Mouse (Mus musculus): ENCODE measurements around the gene Plxna4.

DNA sequence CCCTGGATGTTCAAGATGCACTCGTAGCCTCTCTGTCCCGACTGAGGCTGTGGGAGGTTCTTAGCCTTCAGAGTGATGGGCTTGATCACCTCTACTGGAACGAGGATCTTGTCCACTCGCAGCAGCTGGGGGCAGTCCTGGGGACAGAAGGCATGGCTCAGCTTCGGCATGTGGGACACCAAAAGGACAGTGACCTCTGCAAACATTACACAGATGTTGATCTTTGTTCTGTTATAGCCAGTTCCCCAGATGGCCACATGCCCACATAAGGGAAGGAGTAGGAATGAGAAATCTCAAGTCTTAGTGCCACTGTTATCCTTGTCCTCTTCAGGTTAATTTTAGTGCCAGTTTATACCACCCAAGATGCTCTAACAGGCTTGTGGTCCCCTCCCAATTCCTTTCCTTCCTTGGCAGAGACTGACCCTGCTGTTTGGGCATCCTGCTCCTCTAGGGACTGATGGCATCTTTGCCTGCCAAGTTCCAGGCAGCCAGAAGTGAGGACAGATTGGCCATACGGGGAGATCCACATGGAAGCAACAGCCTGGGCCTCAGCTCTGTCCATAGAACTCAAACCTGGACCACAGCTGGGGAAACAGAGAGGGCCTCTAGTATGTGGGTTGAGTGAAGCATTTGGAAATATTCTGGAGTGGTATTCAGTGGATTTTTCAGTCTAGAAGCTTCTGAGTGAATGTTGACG is 363.8 kb downstream of the Plxna4 start:
- TF ChIP-seq GATA1 (IDR thresholded peaks at IDR 0.05; ENCODE audit: borderline replicate concordance, low read length) (no peak), FLI1 (IDR thresholded peaks at IDR 0.05; ENCODE audit: low read length) (no peak)
